Mouse (Mus musculus) heart, postnatal 0 days (tissue): ENCODE measurements around the gene Selenoi.

ENCODE experiments used
- CTCF ChIP-seq: IDR thresholded peaks from 2 replicates; pipeline ENCODE4 v1.5.1; 2016; ENCODE audit warnings: antibody characterized with exemption, control low read depth, low read depth
- EP300 ChIP-seq: IDR thresholded peaks from 2 replicates; pipeline ENCODE4 v1.6.1; 2016; ENCODE audit warnings: antibody characterized with exemption, low read depth

- TF ChIP-seq EP300 (no peak), CTCF (no peak)
Observed at GRCm38 (mm10) chr5:30215970-30216369, 16.4 kb upstream of the Selenoi start.
